ENCODE assay signal across 13 mouse cellular contexts in genomic region chrX:72644691-72645090, GRCm38 (mm10). TPM values are rescaled to one million over a fixed set of nuclear protein-coding genes. Genes with fewer than 3 reads are reported as not detected.
DNase-seq lines count a peak whose midpoint lies in the region; ATAC-seq and TF ChIP-seq lines count a peak whose summit lies in the region.
"Had no signal": no experiment of that assay in that cellular context is flagged by ENCODE, and none has a peak within 500 bp of the region (broad histone marks: within the 10 kb centered on the region; RNA-seq: fewer than 3 reads in every experiment).

No protein-coding gene starts in this region.

- no peak overlapping the region for H3K27ac ChIP-seq in layer of hippocampus, adult 2 months
- no peak overlapping the region for H3K27ac ChIP-seq in ES-E14 (ENCODE audit: insufficient read depth, low read depth, low read length, poor library complexity, severe bottlenecking)
- H3K27ac ChIP-seq in embryonic facial prominence, embryonic 11.5 days (replicated peaks; ENCODE audit: low read depth, low read length) = no peak overlapping the region
- H3K27ac ChIP-seq: hindbrain, embryonic 14.5 days; liver, embryonic 13.5 days had no signal

- no peak overlapping the region for H3K9ac ChIP-seq in ES-E14 (ENCODE audit: insufficient read depth, low read depth, low read length, poor library complexity, severe bottlenecking)
- H3K9ac ChIP-seq in embryonic facial prominence, embryonic 11.5 days (replicated peaks; ENCODE audit: low read length) = no peak overlapping the region
- H3K9ac ChIP-seq: hindbrain, embryonic 14.5 days; liver, embryonic 13.5 days had no signal

- no peaks in the 10 kb centered on the region for H3K27me3 ChIP-seq in embryonic facial prominence, embryonic 11.5 days (ENCODE audit: control insufficient read depth, insufficient read depth, low read length)
- H3K27me3 ChIP-seq: liver, embryonic 13.5 days; megakaryocyte, embryonic 14.5 days had no signal

- TF ChIP-seq CTCF in layer of hippocampus, adult 2 months (conservative IDR thresholded peaks at IDR 0.05) = peak; percentile 62

- in situ Hi-C loops in ES-E14 (cut with MboI; ENCODE audit: low sequenced_read_pairs in 2 of 2, unreplicated experiment in 2 of 2) = no loop called here

- peak; percentile 27 to 33 for DNase-seq in cerebellum, postnatal 10 days
- no peak for DNase-seq in cerebellum, adult 11 months
- no peak for DNase-seq in layer of hippocampus, adult 2 months (ENCODE audit: low spot score in 2 of 2)
- DNase-seq in layer of hippocampus, adult 8-10 months (ENCODE audit: low spot score in 2 of 2) = no peak
- no peak for DNase-seq in ES-E14 (ENCODE audit: low read depth, low spot score)
- DNase-seq in embryonic facial prominence, embryonic 11.5 days (ENCODE audit: low spot score) = peak; percentile 19
- DNase-seq in natural killer cell, adult 2 months (ENCODE audit: low spot score in 2 of 2) = no peak
- no peak for DNase-seq in spleen, postnatal 4 days (ENCODE audit: low spot score in 2 of 2)
- DNase-seq: cerebellum, adult 8-10 months; liver, embryonic 13.5 days; thymus, adult 2 months had no signal

- H3K4me1 ChIP-seq in ES-E14 (ENCODE audit: control insufficient read depth in 2 of 2, insufficient read depth in 2 of 2, low read length in 2 of 2, poor library complexity in 1 of 2) = no peaks in the 10 kb centered on the region
- no peaks in the 10 kb centered on the region for H3K4me1 ChIP-seq in embryonic facial prominence, embryonic 11.5 days (ENCODE audit: control insufficient read depth, insufficient read depth, low read length)
- H3K4me1 ChIP-seq: liver, embryonic 13.5 days; megakaryocyte, embryonic 14.5 days had no signal

- H3K4me3 ChIP-seq in layer of hippocampus, adult 2 months = no peak overlapping the region
- no peak overlapping the region for H3K4me3 ChIP-seq in ES-E14 (ENCODE audit: insufficient read depth in 1 of 2, low read depth in 1 of 2, low read length in 2 of 2, poor library complexity in 1 of 2, severe bottlenecking in 1 of 2)
- no peak overlapping the region for H3K4me3 ChIP-seq in embryonic facial prominence, embryonic 11.5 days (ENCODE audit: low read depth, low read length)
- H3K4me3 ChIP-seq: liver, embryonic 13.5 days; megakaryocyte, embryonic 14.5 days had no signal

- H3K36me3 ChIP-seq in ES-E14 (ENCODE audit: control insufficient read depth, insufficient read depth, low read length, poor library complexity, severe bottlenecking) = no peaks in the 10 kb centered on the region
- H3K36me3 ChIP-seq in embryonic facial prominence, embryonic 11.5 days (replicated peaks; ENCODE audit: control insufficient read depth, insufficient read depth, low read depth, low read length) = no peaks in the 10 kb centered on the region
- H3K36me3 ChIP-seq: liver, embryonic 13.5 days had no signal

- 45% methylated on average over 2 of the region's 2 CpGs for WGBS in embryonic facial prominence, embryonic 11.5 days

- no peak overlapping the region for H3K4me2 ChIP-seq in embryonic facial prominence, embryonic 11.5 days (ENCODE audit: low read depth, low read length)
- H3K4me2 ChIP-seq: hindbrain, embryonic 14.5 days; liver, embryonic 13.5 days had no signal

- no peaks in the 10 kb centered on the region for H3K9me3 ChIP-seq in ES-E14 (ENCODE audit: control insufficient read depth, insufficient read depth, low read depth, low read length)
- no peaks in the 10 kb centered on the region for H3K9me3 ChIP-seq in embryonic facial prominence, embryonic 11.5 days (replicated peaks; ENCODE audit: control insufficient read depth, low read length)
- H3K9me3 ChIP-seq: liver, embryonic 13.5 days; megakaryocyte, embryonic 14.5 days had no signal

- no peak for ATAC-seq in embryonic facial prominence, embryonic 11.5 days (replicated peaks; ENCODE audit: insufficient number of reproducible peaks, low FRiP score, low TSS enrichment, low read depth)

TF ChIP-seq in ES-E14, 5 proteins besides CTCF, POLR2A, EP300 and RAD21:
- TF ChIP-seq ZC3H11A (IDR thresholded peaks at IDR 0.05; ENCODE audit: borderline replicate concordance, low read depth, low read length) = 0 out of 2 replicates have a peak, but pooled peaks have one; percentile 12
- no peak for TF ChIP-seq MAFK (IDR thresholded peaks at IDR 0.05; ENCODE audit: insufficient read depth, low read depth, low read length)
- TF ChIP-seq CHD2 (IDR thresholded peaks at IDR 0.05; ENCODE audit: low read depth, low read length) = no peak
- 0 out of 2 replicates have a peak, but pooled peaks have one; percentile 40 for TF ChIP-seq ZNF384 (IDR thresholded peaks at IDR 0.05; ENCODE audit: low read depth, low read length)
TF ChIP-seq in ES-E14: peak in this region for 2.

RNA-seq across cellular contexts. Expression of gene Gabra3, which starts 12.0 kb away (rescaled TPM):
- 10 to 100 TPM; 35.6 to 39.6 TPM for total RNA-seq in layer of hippocampus, adult 2 months (2021)
- 10 to 100 TPM; 39.3 to 50.1 (median 45.6) TPM for total RNA-seq in layer of hippocampus, adult 8-10 months (2022)
- 0.42 and 0.58 TPM in 2 replicates for total RNA-seq in ES-E14 (2012; rRNA removed)
- 2.1 and 2.6 TPM in 2 replicates for polyA plus RNA-seq in embryonic facial prominence, embryonic 11.5 days (2014; fragmentation: Nextera tagmentation; extraction: Ambion mirVana)

Comparison
In these comparisons a context has a peak if more than half of its experiments do, and no peak if none do; other contexts are left out.
1. DNase-seq: peak in cerebellum, postnatal 10 days (2 of 2) and embryonic facial prominence, embryonic 11.5 days (single experiment); none in cerebellum, adult 11 months (single experiment), layer of hippocampus, adult 2 months (0 of 2), layer of hippocampus, adult 8-10 months (0 of 2), ES-E14 (single experiment), natural killer cell, adult 2 months (0 of 2) and spleen, postnatal 4 days (0 of 2).
2. RNA of gene Gabra3, which starts 12.0 kb away (total RNA-seq): 39.3 to 50.1 TPM in layer of hippocampus, adult 8-10 months and 35.6 to 39.6 TPM in layer of hippocampus, adult 2 months; 0.42 to 0.58 TPM in ES-E14; every median in the first group is over 10 times any median in the second.